Mouse (Mus musculus) midbrain, embryonic 13.5 days (tissue): ENCODE results near the gene Ipo4. TPM values are rescaled to one million over a fixed set of nuclear protein-coding genes. Genes with fewer than 3 reads are reported as not detected.

ENCODE experiments used
- ATAC-seq: fragments of 200-750 bp; cut with Nextera tagmentation; 2 replicates; pipeline ENCODE4 v1.8.0; 2017; ENCODE audit warnings: mild to moderate bottlenecking, moderate TSS enrichment, moderate library complexity
- H3K27ac ChIP-seq: fragments of 300-500 bp; sonication (generic); 2 replicates; pipeline ENCODE4 v1.5.1; 2015; ENCODE audit warnings: inconsistent platforms, mild to moderate bottlenecking, moderate library complexity
- H3K27me3 ChIP-seq: fragments of 300-500 bp; sonication (generic); 2 replicates; pipeline ENCODE4 v1.6.1; 2015; ENCODE audit warnings: mild to moderate bottlenecking, inconsistent platforms
- H3K36me3 ChIP-seq: fragments of 300-500 bp; sonication (generic); 2 replicates; pipeline ENCODE4 v1.6.1; 2015; ENCODE audit warnings: mild to moderate bottlenecking, inconsistent platforms
- H3K4me1 ChIP-seq: fragments of 300-500 bp; sonication (generic); replicated peaks from 2 replicates; pipeline ENCODE4 v1.6.1; 2015; ENCODE audit warnings: inconsistent platforms
- H3K4me2 ChIP-seq: fragments of 300-500 bp; sonication (generic); replicated peaks from 2 replicates; pipeline ENCODE4 v1.6.1; 2015; ENCODE audit warnings: moderate library complexity, mild to moderate bottlenecking, inconsistent platforms
- H3K4me3 ChIP-seq: fragments of 300-500 bp; sonication (generic); replicated peaks from 2 replicates; pipeline ENCODE4 v1.5.1; 2015; ENCODE audit warnings: mild to moderate bottlenecking, inconsistent platforms
- H3K9ac ChIP-seq: fragments of 300-500 bp; sonication (generic); replicated peaks from 2 replicates; pipeline ENCODE4 v1.6.1; 2015; ENCODE audit warnings: mild to moderate bottlenecking, inconsistent platforms
- H3K9me3 ChIP-seq: fragments of 300-500 bp; sonication (generic); 2 replicates; pipeline ENCODE4 v1.6.1; 2016; ENCODE audit warnings: mild to moderate bottlenecking, inconsistent platforms
- WGBS: fragments of 180-500 bp; shearing (Covaris S2); methylation state at CpG from one replicate; pipeline ENCODE4 v1.1.7; 2015; 5-methylcytosine and 5-hydroxymethylcytosine counted together
- polyA plus RNA-seq: library from polyadenylated mRNA; unstranded; fragments of >200 nt; fragmentation: Nextera tagmentation; extraction: Ambion mirVana; gene quantifications from 2 replicates; pipeline ENCODE4 v1.2.1, GENCODE M21; 2015

Ipo4 gene
- polyA plus RNA-seq, 1 experiment from 2014 or later = 75.1 TPM

- Histone ChIP-seq H3K27ac (no peak overlapping the region), H3K9ac (no peak overlapping the region), H3K9me3 (no peaks in the 10 kb centered on the region), H3K27me3 (no peaks in the 10 kb centered on the region), H3K36me3 (peaks cover 96% of the 10 kb centered on the region), H3K4me2 (no peak overlapping the region), H3K4me1 (peaks cover 5% of the 10 kb centered on the region), H3K4me3 (no peak overlapping the region)
- ATAC-seq = no peak
- 96% methylated on average over 21 of the region's 21 CpGs for WGBS
These were observed 37.0 kb downstream of the Ipo4 start for GRCm38 (mm10) chr14:55598521-55599390.

- H3K27me3 ChIP-seq = no peaks in the 10 kb centered on the region
- H3K4me1 ChIP-seq = peaks cover 21% of the 10 kb centered on the region
- ATAC-seq = no peak
- H3K36me3 ChIP-seq = peaks cover 71% of the 10 kb centered on the region
- H3K9ac ChIP-seq = no peak overlapping the region
- 70% methylated on average over 13 of the region's 13 CpGs for WGBS
- H3K4me2 ChIP-seq = no peak overlapping the region
- no peak overlapping the region for H3K4me3 ChIP-seq
- H3K27ac ChIP-seq = no peak overlapping the region
- H3K9me3 ChIP-seq = no peaks in the 10 kb centered on the region
These were observed 39.6 kb downstream of the Ipo4 start for GRCm38 (mm10) chr14:55596036-55596690.

- peak overlapping the region; percentile 95 for H3K9ac ChIP-seq
- no peaks in the 10 kb centered on the region for H3K9me3 ChIP-seq
- H3K4me3 ChIP-seq = peak overlapping the region; percentile 95
- H3K27me3 ChIP-seq = no peaks in the 10 kb centered on the region
- ATAC-seq = no peak
- peak overlapping the region; percentile 97 for H3K27ac ChIP-seq
- H3K4me2 ChIP-seq = peak overlapping the region; percentile 99
- 8% methylated on average over 16 of the region's 16 CpGs for WGBS
- peaks cover 36% of the 10 kb centered on the region for H3K4me1 ChIP-seq
- H3K36me3 ChIP-seq = peaks cover 45% of the 10 kb centered on the region
These were observed 43.5 kb downstream of the Ipo4 start for GRCm38 (mm10) chr14:55592226-55592625.

GRCm38 (mm10) chr14:55591331-55591891 lies 44.3 kb downstream of the Ipo4 start, which contains the start of gene Rnf31:
Gene Rnf31 (plus strand): TSS chr14:55591708.
- Histone ChIP-seq H3K36me3 (peaks cover 40% of the 10 kb centered on the region), H3K27me3 (no peaks in the 10 kb centered on the region), H3K9me3 (no peaks in the 10 kb centered on the region), H3K9ac (peak within 1 kb of the TSS; percentile 95), H3K4me2 (peak within 1 kb of the TSS; percentile 99), H3K4me3 (peak within 1 kb of the TSS; percentile 95), H3K27ac (peak within 1 kb of the TSS; percentile 97), H3K4me1 (peaks cover 36% of the 10 kb centered on the region)
- under 1% methylated on average over 33 of the region's 33 CpGs for WGBS
- peak; percentile 91 for ATAC-seq

GRCm38 (mm10) chr14:55590748-55591330 lies 44.9 kb downstream of the Ipo4 start, which contains the start of gene Psme2:
Gene Psme2 (minus strand): TSS chr14:55591113.
- under 1% methylated on average over 22 of the region's 22 CpGs for WGBS
- Histone ChIP-seq H3K4me2 (peak within 1 kb of the TSS; percentile 99), H3K9me3 (no peaks in the 10 kb centered on the region), H3K9ac (peak within 1 kb of the TSS; percentile 95), H3K27me3 (no peaks in the 10 kb centered on the region), H3K27ac (peak within 1 kb of the TSS; percentile 97), H3K4me3 (peak within 1 kb of the TSS; percentile 95), H3K36me3 (peaks cover 34% of the 10 kb centered on the region), H3K4me1 (peaks cover 36% of the 10 kb centered on the region)
- ATAC-seq = peak; percentile 96

GRCm38 (mm10) chr14:55589771-55590448 lies 45.8 kb downstream of the Ipo4 start:
- 89% methylated on average over 11 of the region's 11 CpGs for WGBS
- Histone ChIP-seq H3K9ac (peak overlapping the region; percentile 95), H3K4me1 (peaks cover 40% of the 10 kb centered on the region), H3K9me3 (no peaks in the 10 kb centered on the region), H3K27ac (no peak overlapping the region), H3K36me3 (peaks cover 25% of the 10 kb centered on the region), H3K4me2 (peak overlapping the region; percentile 99), H3K27me3 (no peaks in the 10 kb centered on the region), H3K4me3 (peak overlapping the region; percentile 95)
- no peak for ATAC-seq

- Histone ChIP-seq H3K27me3 (no peaks in the 10 kb centered on the region), H3K4me2 (no peak overlapping the region), H3K27ac (no peak overlapping the region), H3K4me1 (peaks cover 47% of the 10 kb centered on the region), H3K9me3 (no peaks in the 10 kb centered on the region), H3K9ac (no peak overlapping the region), H3K36me3 (peaks cover 18% of the 10 kb centered on the region), H3K4me3 (no peak overlapping the region)
- 93% methylated on average over 5 of the region's 5 CpGs for WGBS
- no peak for ATAC-seq
These were observed 46.5 kb downstream of the Ipo4 start for GRCm38 (mm10) chr14:55589271-55589670.

- no peak for ATAC-seq
- no peak overlapping the region for H3K4me2 ChIP-seq
- 90% methylated on average over 2 of the region's 2 CpGs for WGBS
- no peak overlapping the region for H3K27ac ChIP-seq
- no peaks in the 10 kb centered on the region for H3K27me3 ChIP-seq
- no peaks in the 10 kb centered on the region for H3K9me3 ChIP-seq
- H3K9ac ChIP-seq = no peak overlapping the region
- no peak overlapping the region for H3K4me3 ChIP-seq
- H3K4me1 ChIP-seq = peaks cover 26% of the 10 kb centered on the region
- peaks cover 19% of the 10 kb centered on the region for H3K36me3 ChIP-seq
These were observed 49.6 kb downstream of the Ipo4 start for GRCm38 (mm10) chr14:55586149-55586548.

GRCm38 (mm10) chr14:55585566-55585960 lies 50.2 kb downstream of the Ipo4 start:
- peaks cover 25% of the 10 kb centered on the region for H3K36me3 ChIP-seq
- no peak overlapping the region for H3K9ac ChIP-seq
- H3K9me3 ChIP-seq = no peaks in the 10 kb centered on the region
- WGBS = 65% methylated on average over 6 of the region's 6 CpGs
- H3K27me3 ChIP-seq = no peaks in the 10 kb centered on the region
- peaks cover 25% of the 10 kb centered on the region for H3K4me1 ChIP-seq
- H3K27ac ChIP-seq = no peak overlapping the region
- no peak overlapping the region for H3K4me2 ChIP-seq
- H3K4me3 ChIP-seq = no peak overlapping the region
- no peak for ATAC-seq

GRCm38 (mm10) chr14:55584702-55585565 lies 50.8 kb downstream of the Ipo4 start, which contains the start of gene Emc9:
Gene Emc9 (minus strand): TSS chr14:55585302.
- Histone ChIP-seq H3K36me3 (peaks cover 31% of the 10 kb centered on the region), H3K9me3 (no peaks in the 10 kb centered on the region), H3K4me2 (peak within 1 kb of the TSS; percentile 65), H3K27me3 (no peaks in the 10 kb centered on the region), H3K4me3 (peak within 1 kb of the TSS; percentile 47), H3K4me1 (peaks cover 20% of the 10 kb centered on the region), H3K9ac (peak within 1 kb of the TSS; percentile 72), H3K27ac (no peak within 1 kb of the TSS)
- 3% methylated on average over 43 of the region's 43 CpGs for WGBS
- peak; percentile 72 for ATAC-seq
